Mouse (Mus musculus) small intestine, adult 2 months (tissue): ENCODE measurements around the gene Gas2l2. TPM values are rescaled to one million over a fixed set of nuclear protein-coding genes. Genes with fewer than 3 reads are reported as not detected.
A peak's percentile ranks its signal among the peaks of the same experiment; 100 is the strongest.

Source experiments
- H3K27ac ChIP-seq: fragments of 200-500 bp; 2 replicates; pipeline ENCODE4 v1.5.1; 2012; ENCODE audit warnings: low read depth, low read length, control low read depth, inconsistent platforms; ENCODE audit not compliant: insufficient read depth
- H3K27me3 ChIP-seq: fragments of 200-500 bp; 2 replicates; pipeline ENCODE4 v1.6.1; 2012; ENCODE audit warnings: mild to moderate bottlenecking, moderate library complexity, low read length, inconsistent platforms; ENCODE audit not compliant: control insufficient read depth, insufficient read depth
- H3K36me3 ChIP-seq: fragments of 200-500 bp; 2 replicates; pipeline ENCODE4 v1.6.1; 2012; ENCODE audit warnings: mild to moderate bottlenecking, low read length, control low read depth, inconsistent platforms; ENCODE audit not compliant: control insufficient read depth, insufficient read depth
- H3K4me1 ChIP-seq: fragments of 200-500 bp; 2 replicates; pipeline ENCODE4 v1.6.1; 2012; ENCODE audit warnings: low read length, inconsistent platforms, mixed read lengths; ENCODE audit not compliant: control insufficient read depth, insufficient read depth, insufficient read length
- H3K4me3 ChIP-seq: fragments of 200-500 bp; 2 replicates; pipeline ENCODE4 v1.5.1; 2012; ENCODE audit warnings: low read depth, mild to moderate bottlenecking, control low read depth, inconsistent platforms, low read length, moderate library complexity
- CTCF ChIP-seq: fragments of 200-500 bp; IDR thresholded peaks from 2 replicates; pipeline ENCODE4 v1.5.1; 2012; ENCODE audit warnings: low read depth, mild to moderate bottlenecking, control low read depth, inconsistent platforms, low read length, moderate library complexity, mixed read lengths; ENCODE audit not compliant: insufficient replicate concordance, insufficient read length; ENCODE audit errors: extremely low read depth
- POLR2A ChIP-seq: fragments of 200-500 bp; IDR thresholded peaks from 2 replicates; pipeline ENCODE4 v1.6.1; 2012; ENCODE audit warnings: low read depth, mild to moderate bottlenecking, control low read depth, inconsistent platforms, low read length, moderate library complexity
- WGBS: fragments of 180-500 bp; shearing (Covaris S2); methylation state at CpG from one replicate; pipeline ENCODE4 v1.1.7; 2018; 5-methylcytosine and 5-hydroxymethylcytosine counted together
- polyA plus RNA-seq: library from polyadenylated mRNA; depleted of rRNA; stranded (reverse); fragments of >200 nt; gene quantifications from 2 replicates; pipeline ENCODE4 v1.2.3, GENCODE M21; 2012

Gene Gas2l2
- polyA plus RNA-seq, 1 experiment, result 0.06 TPM

- no peaks in the 10 kb centered on the region for H3K36me3 ChIP-seq
- TF ChIP-seq CTCF (no peak), POLR2A (no peak)
- H3K4me3 ChIP-seq, result no peak overlapping the region
- peaks cover 3% of the 10 kb centered on the region; the same call in 1 of the 2 replicates for H3K4me1 ChIP-seq
- peaks cover 3% of the 10 kb centered on the region; the same call in 1 of the 2 replicates for H3K27me3 ChIP-seq
- WGBS, result 5% methylated on average over 5 of the region's 5 CpGs
- no peak overlapping the region for H3K27ac ChIP-seq
These were observed 12.2 kb downstream of the Gas2l2 start for GRCm38 (mm10) chr11:83417080-83417479.

- Histone ChIP-seq H3K27ac (no peak overlapping the region), H3K4me1 (peaks cover 6% of the 10 kb centered on the region), H3K36me3 (no peaks in the 10 kb centered on the region), H3K4me3 (no peak overlapping the region), H3K27me3 (peaks cover 8% of the 10 kb centered on the region)
- no peak for TF ChIP-seq CTCF
- TF ChIP-seq POLR2A, result no peak
- 45% methylated on average over 6 of the region's 6 CpGs for WGBS
These were observed 18.7 kb downstream of the Gas2l2 start for GRCm38 (mm10) chr11:83410510-83410909.

GRCm38 (mm10) chr11:83409792-83410291 lies 19.4 kb downstream of the Gas2l2 start:
- H3K4me3 ChIP-seq, result peak overlapping the region; percentile 46
- no peak overlapping the region for H3K27ac ChIP-seq
- H3K4me1 ChIP-seq, result peaks cover 6% of the 10 kb centered on the region
- H3K27me3 ChIP-seq, result peaks cover 8% of the 10 kb centered on the region
- 2% methylated on average over 32 of the region's 40 CpGs for WGBS
- TF ChIP-seq CTCF (no peak), POLR2A (no peak)
- H3K36me3 ChIP-seq, result no peaks in the 10 kb centered on the region

- Histone ChIP-seq H3K27ac (no peak within 1 kb of the TSS), H3K4me3 (peak within 1 kb of the TSS; percentile 46), H3K36me3 (peaks cover 3% of the 10 kb centered on the region), H3K27me3 (peaks cover 8% of the 10 kb centered on the region), H3K4me1 (peaks cover 6% of the 10 kb centered on the region)
- 3% methylated on average over 42 of the region's 44 CpGs for WGBS
- no peak for TF ChIP-seq POLR2A
- TF ChIP-seq CTCF, result no peak
These were observed 20.0 kb downstream of the Gas2l2 start, which contains the start of gene Rasl10b for GRCm38 (mm10) chr11:83409087-83409754. TSS of gene Rasl10b (plus strand) at chr11:83409137.

GRCm38 (mm10) chr11:83408242-83408641 lies 21.0 kb downstream of the Gas2l2 start:
- H3K4me3 ChIP-seq, result no peak overlapping the region

GRCm38 (mm10) chr11:83406391-83406790 lies 22.9 kb downstream of the Gas2l2 start:
- H3K27me3 ChIP-seq, result peaks cover 8% of the 10 kb centered on the region
- WGBS, result 65% methylated on average over 3 of the region's 3 CpGs
- H3K27ac ChIP-seq, result no peak overlapping the region
- H3K4me1 ChIP-seq, result peaks cover 6% of the 10 kb centered on the region
- H3K4me3 ChIP-seq, result no peak overlapping the region
- H3K36me3 ChIP-seq, result peaks cover 23% of the 10 kb centered on the region
- no peak for TF ChIP-seq CTCF
- TF ChIP-seq POLR2A, result no peak

More at GRCm38 (mm10) chr11:83408242-83408641, 21.0 kb downstream of the Gas2l2 start:
- Histone ChIP-seq H3K27me3 (peaks cover 8% of the 10 kb centered on the region), H3K4me1 (peaks cover 6% of the 10 kb centered on the region), H3K27ac (no peak overlapping the region), H3K36me3 (peaks cover 11% of the 10 kb centered on the region)
- whole genome bisulfite sequencing, result 48% methylated on average over 8 of the region's 8 CpGs
- TF ChIP-seq POLR2A, result no peak
- TF ChIP-seq CTCF, result no peak

- Histone ChIP-seq H3K27me3 (no peaks in the 10 kb centered on the region), H3K36me3 (peaks cover 32% of the 10 kb centered on the region), H3K4me1 (no peaks in the 10 kb centered on the region), H3K4me3 (no peak overlapping the region), H3K27ac (no peak overlapping the region)
- WGBS, result 81% methylated on average over 7 of the region's 7 CpGs
- TF ChIP-seq POLR2A (no peak), CTCF (no peak)
These were observed 25.5 kb downstream of the Gas2l2 start for GRCm38 (mm10) chr11:83403787-83404186.

GRCm38 (mm10) chr11:83398724-83399123 lies 30.5 kb downstream of the Gas2l2 start:
- peaks cover 51% of the 10 kb centered on the region for H3K36me3 ChIP-seq
- 77% methylated on average over 5 of the region's 5 CpGs for WGBS
- TF ChIP-seq POLR2A (no peak), CTCF (no peak)

More at GRCm38 (mm10) chr11:83398724-83399123, 30.5 kb downstream of the Gas2l2 start:
- Histone ChIP-seq H3K27me3 (no peaks in the 10 kb centered on the region), H3K4me1 (no peaks in the 10 kb centered on the region), H3K27ac (no peak overlapping the region), H3K4me3 (no peak overlapping the region)
